Mouse (Mus musculus): ENCODE measurements at regions not wholly inside any gene's neighbourhood (a gene's known extent, or its start where the extent isn't known, plus 50 kb on each side); places are given as distances from the start of the nearest gene placed in this dataset.
"Not testable (repeated sequence)": the region's sequence is repeated elsewhere in the genome, so short reads cannot be mapped to it uniquely, and the experiment has no call there.

DNA sequence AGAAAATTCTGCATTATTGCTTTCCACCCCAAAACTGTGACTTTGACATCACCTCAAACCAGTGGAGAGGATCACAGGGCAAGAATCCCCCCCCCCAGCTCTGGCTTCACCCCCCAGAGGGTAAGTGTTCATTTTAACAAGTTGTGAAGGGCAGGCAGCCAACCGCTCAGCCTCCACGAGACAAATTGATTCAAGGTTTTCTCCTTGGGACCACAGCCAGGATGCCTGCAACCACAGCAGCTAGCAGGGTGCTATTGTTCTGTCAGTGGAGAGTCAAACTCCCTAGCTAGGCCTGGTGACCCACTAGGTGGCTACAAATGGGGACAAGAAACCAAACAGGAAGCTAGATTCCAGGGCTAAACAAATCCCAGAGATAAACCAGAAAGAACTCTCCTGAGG is 166.6 kb upstream of the 2610301B20Rik start:
- no peaks in the 10 kb centered on the region for H3K27me3 ChIP-seq (replicated peaks)
- H3K4me1 ChIP-seq: no peaks in the 10 kb centered on the region
- H3K36me3 ChIP-seq (replicated peaks; ENCODE audit: low read length): no peaks in the 10 kb centered on the region
- no peaks in the 10 kb centered on the region for H3K9me3 ChIP-seq
- H3K4me3 ChIP-seq (replicated peaks): no peak overlapping the region
- TF ChIP-seq FLI1 (IDR thresholded peaks at IDR 0.05; ENCODE audit: low read length) (no peak), GATA1 (IDR thresholded peaks at IDR 0.05; ENCODE audit: borderline replicate concordance, low read length) (no peak)

DNA sequence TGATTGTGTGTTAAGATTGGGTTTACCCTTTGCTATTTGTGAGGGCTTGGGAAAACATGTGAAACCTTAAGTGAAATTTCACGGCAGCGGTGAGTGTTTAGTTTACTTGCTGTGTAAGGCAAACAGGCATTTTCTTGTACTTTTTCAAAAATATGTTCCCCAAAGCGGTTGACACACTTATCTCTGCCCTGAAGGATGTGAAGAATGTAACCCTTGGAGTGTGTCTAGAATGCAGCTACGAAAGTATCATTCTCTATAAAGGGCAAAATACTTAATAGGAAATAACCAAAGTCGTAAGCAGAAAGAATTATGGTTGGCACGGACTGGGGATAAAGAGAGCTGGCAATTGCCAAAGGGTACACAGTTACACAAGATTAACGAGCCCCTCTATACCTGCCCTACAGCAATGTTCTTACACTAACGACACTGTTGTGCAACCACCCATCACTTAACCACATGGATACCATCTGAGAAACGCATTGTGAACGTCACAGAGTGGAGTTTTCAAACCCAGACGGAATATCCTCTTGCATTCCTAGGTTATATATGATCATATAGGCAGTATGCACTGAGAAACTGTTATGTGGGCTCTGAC is 162.3 kb upstream of the 2610301B20Rik start:
- Histone ChIP-seq H3K4me1 (no peaks in the 10 kb centered on the region), H3K9me3 (no peaks in the 10 kb centered on the region), H3K4me3 (replicated peaks) (no peak overlapping the region), H3K36me3 (replicated peaks; ENCODE audit: low read length) (no peaks in the 10 kb centered on the region), H3K27me3 (replicated peaks) (no peaks in the 10 kb centered on the region)
- TF ChIP-seq FLI1 (IDR thresholded peaks at IDR 0.05; ENCODE audit: low read length) (no peak), GATA1 (IDR thresholded peaks at IDR 0.05; ENCODE audit: borderline replicate concordance, low read length) (no peak)

GRCm38 (mm10) chr4:10723341-10723740 is 151.0 kb upstream of the 2610301B20Rik start:
- Histone ChIP-seq H3K4me3 (replicated peaks) (no peak overlapping the region), H3K4me1 (no peaks in the 10 kb centered on the region), H3K36me3 (replicated peaks; ENCODE audit: low read length) (no peaks in the 10 kb centered on the region), H3K27me3 (replicated peaks) (no peaks in the 10 kb centered on the region), H3K9me3 (no peaks in the 10 kb centered on the region)
- no peak for TF ChIP-seq FLI1 (IDR thresholded peaks at IDR 0.05; ENCODE audit: low read length)
- no peak for TF ChIP-seq GATA1 (IDR thresholded peaks at IDR 0.05; ENCODE audit: borderline replicate concordance, low read length)

- Histone ChIP-seq H3K4me3 (replicated peaks) (no peak overlapping the region), H3K36me3 (replicated peaks; ENCODE audit: low read length) (no peaks in the 10 kb centered on the region), H3K4me1 (no peaks in the 10 kb centered on the region), H3K27me3 (replicated peaks) (no peaks in the 10 kb centered on the region), H3K9me3 (no peaks in the 10 kb centered on the region)
- TF ChIP-seq GATA1 (IDR thresholded peaks at IDR 0.05; ENCODE audit: borderline replicate concordance, low read length) (no peak), FLI1 (IDR thresholded peaks at IDR 0.05; ENCODE audit: low read length) (no peak)
These were observed 146.4 kb upstream of the 2610301B20Rik start for GRCm38 (mm10) chr4:10727894-10728293.

GRCm38 (mm10) chr4:10745207-10745606 is 129.1 kb upstream of the 2610301B20Rik start:
- TF ChIP-seq FLI1 (IDR thresholded peaks at IDR 0.05; ENCODE audit: low read length) (no peak), GATA1 (IDR thresholded peaks at IDR 0.05; ENCODE audit: borderline replicate concordance, low read length) (no peak)
- H3K4me3 ChIP-seq (replicated peaks): no peak overlapping the region
- H3K27me3 ChIP-seq (replicated peaks): no peaks in the 10 kb centered on the region
- no peaks in the 10 kb centered on the region for H3K36me3 ChIP-seq (replicated peaks; ENCODE audit: low read length)
- no peaks in the 10 kb centered on the region for H3K9me3 ChIP-seq
- H3K4me1 ChIP-seq: no peaks in the 10 kb centered on the region

- Histone ChIP-seq H3K9me3 (no peaks in the 10 kb centered on the region), H3K36me3 (replicated peaks; ENCODE audit: low read length) (no peaks in the 10 kb centered on the region), H3K4me1 (no peaks in the 10 kb centered on the region), H3K4me3 (replicated peaks) (no peak overlapping the region), H3K27me3 (replicated peaks) (no peaks in the 10 kb centered on the region)
- no peak for TF ChIP-seq FLI1 (IDR thresholded peaks at IDR 0.05; ENCODE audit: low read length)
- TF ChIP-seq GATA1 (IDR thresholded peaks at IDR 0.05; ENCODE audit: borderline replicate concordance, low read length): no peak
These were observed 125.5 kb upstream of the 2610301B20Rik start for GRCm38 (mm10) chr4:10748816-10749215.

GRCm38 (mm10) chr4:10750377-10751062 is 123.8 kb upstream of the 2610301B20Rik start:
- H3K4me1 ChIP-seq; H3K27me3 ChIP-seq (replicated peaks); H3K36me3 ChIP-seq (replicated peaks; ENCODE audit: low read length); H3K4me3 ChIP-seq (replicated peaks); H3K9me3 ChIP-seq: not testable (repeated sequence)

DNA sequence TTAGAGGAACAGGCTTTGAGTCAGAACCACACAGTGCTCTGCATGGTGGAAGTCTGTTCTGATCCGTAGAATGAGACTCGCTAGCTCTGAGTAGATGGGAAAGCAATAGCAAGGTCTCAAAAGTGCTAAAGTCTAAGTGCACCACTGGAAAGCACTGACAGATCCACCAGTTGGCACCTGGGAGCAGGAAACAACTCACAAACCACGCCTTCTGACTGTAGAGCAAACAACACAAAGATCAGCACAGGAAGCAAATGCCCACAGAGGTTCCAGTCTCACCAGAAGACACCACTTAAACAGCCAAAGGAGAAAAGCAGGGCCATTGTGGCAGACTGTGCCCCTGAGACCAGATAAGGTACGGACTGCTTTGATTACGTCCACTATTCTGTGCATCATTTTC is 121.1 kb upstream of the 2610301B20Rik start:
- Histone ChIP-seq H3K9me3 (no peaks in the 10 kb centered on the region), H3K36me3 (replicated peaks; ENCODE audit: low read length) (no peaks in the 10 kb centered on the region), H3K4me1 (no peaks in the 10 kb centered on the region), H3K27me3 (replicated peaks) (no peaks in the 10 kb centered on the region), H3K4me3 (replicated peaks) (no peak overlapping the region)
- no peak for TF ChIP-seq GATA1 (IDR thresholded peaks at IDR 0.05; ENCODE audit: borderline replicate concordance, low read length)

DNA sequence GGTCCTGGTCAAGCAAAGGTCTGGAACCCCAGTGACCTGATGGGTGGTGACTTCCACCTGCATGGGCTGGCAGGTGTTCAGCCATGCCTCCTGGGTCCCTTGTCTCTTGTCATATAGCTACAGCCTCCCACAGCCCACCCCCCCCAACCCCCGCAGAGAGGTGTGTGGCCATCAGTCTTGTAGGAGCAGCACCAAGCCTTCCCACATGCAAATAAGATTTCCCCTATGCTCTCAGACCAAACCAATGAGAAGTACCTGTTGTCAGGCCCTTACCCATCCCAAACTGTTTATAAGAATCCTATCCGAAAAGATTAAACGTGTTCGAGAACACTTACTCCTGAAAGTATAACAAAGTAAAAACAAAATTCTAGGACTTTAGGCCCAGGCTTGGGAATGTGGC is 114.8 kb upstream of the 2610301B20Rik start:
- Histone ChIP-seq H3K4me3 (replicated peaks) (no peak overlapping the region), H3K4me1 (no peaks in the 10 kb centered on the region), H3K36me3 (replicated peaks; ENCODE audit: low read length) (no peaks in the 10 kb centered on the region), H3K9me3 (peaks cover 4% of the 10 kb centered on the region), H3K27me3 (replicated peaks) (no peaks in the 10 kb centered on the region)
- TF ChIP-seq FLI1 (IDR thresholded peaks at IDR 0.05; ENCODE audit: low read length) (no peak), GATA1 (IDR thresholded peaks at IDR 0.05; ENCODE audit: borderline replicate concordance, low read length) (no peak)

DNA sequence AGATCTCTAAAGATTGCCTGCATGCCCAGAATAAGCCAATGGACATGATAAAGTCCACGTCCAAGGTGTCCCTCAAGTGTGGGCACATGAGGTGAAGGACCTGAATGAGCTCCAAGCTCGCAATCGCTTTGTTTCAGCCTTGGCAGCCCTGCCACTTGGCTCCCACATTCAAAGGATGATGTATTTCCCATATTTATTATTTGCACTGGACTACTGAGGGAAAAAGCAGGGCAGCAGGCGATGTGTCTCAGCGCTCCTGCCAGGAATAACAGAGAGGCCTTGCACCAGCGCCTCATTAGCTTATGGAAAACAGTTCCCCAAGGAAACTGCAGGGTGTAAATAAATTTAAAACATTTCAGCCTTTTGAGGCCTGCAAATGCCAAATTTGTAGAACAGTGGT is 106.6 kb upstream of the 2610301B20Rik start:
- TF ChIP-seq GATA1 (IDR thresholded peaks at IDR 0.05; ENCODE audit: borderline replicate concordance, low read length) (no peak), FLI1 (IDR thresholded peaks at IDR 0.05; ENCODE audit: low read length) (no peak)
- no peaks in the 10 kb centered on the region for H3K36me3 ChIP-seq (replicated peaks; ENCODE audit: low read length)
- 0 out of 2 replicates have a peak, but pooled peaks cover 4% of the 10 kb centered on the region for H3K9me3 ChIP-seq
- H3K4me1 ChIP-seq: peaks cover 7% of the 10 kb centered on the region
- peaks cover 14% of the 10 kb centered on the region for H3K27me3 ChIP-seq (replicated peaks)
- no peak overlapping the region for H3K4me3 ChIP-seq (replicated peaks)
